Mouse (Mus musculus) heart, embryonic 15.5 days (tissue): ENCODE data around the gene Iqcd. TPM values are rescaled to one million over a fixed set of nuclear protein-coding genes. Genes with fewer than 3 reads are reported as not detected.

Source experiments
- ATAC-seq: fragments of 200-750 bp; cut with Nextera tagmentation; replicated peaks from 2 replicates; pipeline ENCODE4 v1.8.0; 2017; ENCODE audit warnings: low read depth, moderate TSS enrichment; ENCODE audit not compliant: insufficient number of reproducible peaks, insufficient read depth, low FRiP score
- H3K27ac ChIP-seq: fragments of 300-500 bp; sonication (generic); 2 replicates; pipeline ENCODE4 v1.5.1; 2015; ENCODE audit warnings: mild to moderate bottlenecking, inconsistent platforms
- H3K27me3 ChIP-seq: fragments of 300-500 bp; sonication (generic); 2 replicates; pipeline ENCODE4 v1.6.1; 2015; ENCODE audit warnings: inconsistent platforms
- H3K36me3 ChIP-seq: fragments of 300-500 bp; sonication (generic); 2 replicates; pipeline ENCODE4 v1.6.1; 2015; ENCODE audit warnings: mild to moderate bottlenecking, inconsistent platforms
- H3K4me1 ChIP-seq: fragments of 300-500 bp; sonication (generic); replicated peaks from 2 replicates; pipeline ENCODE4 v1.6.1; 2015; ENCODE audit warnings: inconsistent platforms
- H3K4me2 ChIP-seq: fragments of 300-500 bp; sonication (generic); 2 replicates; pipeline ENCODE4 v1.6.1; 2015; ENCODE audit warnings: inconsistent platforms, mild to moderate bottlenecking, moderate library complexity
- H3K4me3 ChIP-seq: fragments of 300-500 bp; sonication (generic); 2 replicates; pipeline ENCODE4 v1.5.1; 2015; ENCODE audit warnings: mild to moderate bottlenecking, inconsistent platforms
- H3K9ac ChIP-seq: fragments of 300-500 bp; sonication (generic); 2 replicates; pipeline ENCODE4 v1.6.1; 2015; ENCODE audit warnings: mild to moderate bottlenecking, inconsistent platforms
- H3K9me3 ChIP-seq: fragments of 300-500 bp; sonication (generic); replicated peaks from 2 replicates; pipeline ENCODE4 v1.6.1; 2016; ENCODE audit warnings: inconsistent platforms
- WGBS: fragments of 180-500 bp; shearing (Covaris S2); methylation state at CpG from one replicate; pipeline ENCODE4 v1.1.7; 2015; ENCODE audit warnings: mixed read lengths; 5-methylcytosine and 5-hydroxymethylcytosine counted together
- polyA plus RNA-seq: library from polyadenylated mRNA; unstranded; fragments of >200 nt; fragmentation: Nextera tagmentation; extraction: Ambion mirVana; gene quantifications from 2 replicates; pipeline ENCODE4 v1.2.1, GENCODE M21; 2015

Iqcd gene
- polyA plus RNA-seq, 1 experiment from 2014 or later = 0.19 TPM

- ATAC-seq = no peak
- H3K4me2 ChIP-seq = no peak overlapping the region
- H3K9ac ChIP-seq = no peak overlapping the region
- no peaks in the 10 kb centered on the region for H3K36me3 ChIP-seq
- no peak overlapping the region for H3K4me3 ChIP-seq
- no peak overlapping the region for H3K27ac ChIP-seq
- H3K4me1 ChIP-seq = peaks cover 17% of the 10 kb centered on the region
- 35% methylated on average over 5 of the region's 5 CpGs for whole genome bisulfite sequencing
- no peaks in the 10 kb centered on the region for H3K9me3 ChIP-seq
- peaks cover 66% of the 10 kb centered on the region for H3K27me3 ChIP-seq
Measured at GRCm38 (mm10) chr5:120651230-120651629, 62.4 kb downstream of the Iqcd start.

GRCm38 (mm10) chr5:120652915-120653701 lies 64.3 kb downstream of the Iqcd start:
- WGBS = 78% methylated on average over 27 of the region's 28 CpGs
- peaks cover 53% of the 10 kb centered on the region for H3K27me3 ChIP-seq

GRCm38 (mm10) chr5:120653873-120654272 lies 65.1 kb downstream of the Iqcd start:
- no peak overlapping the region for H3K9ac ChIP-seq
- WGBS = 92% methylated on average over 2 of the region's 2 CpGs

More at GRCm38 (mm10) chr5:120652915-120653701, 64.3 kb downstream of the Iqcd start:
- Histone ChIP-seq H3K27ac (no peak overlapping the region), H3K9ac (no peak overlapping the region), H3K9me3 (no peaks in the 10 kb centered on the region), H3K36me3 (no peaks in the 10 kb centered on the region), H3K4me3 (no peak overlapping the region), H3K4me1 (peaks cover 15% of the 10 kb centered on the region), H3K4me2 (no peak overlapping the region)
- no peak for ATAC-seq

GRCm38 (mm10) chr5:120656281-120656751 lies 67.5 kb downstream of the Iqcd start:
- H3K4me3 ChIP-seq = no peak overlapping the region
- H3K9me3 ChIP-seq = no peaks in the 10 kb centered on the region
- peaks cover 29% of the 10 kb centered on the region for H3K27me3 ChIP-seq
- no peak overlapping the region for H3K27ac ChIP-seq
- 77% methylated on average over 12 of the region's 12 CpGs for WGBS
- no peaks in the 10 kb centered on the region for H3K36me3 ChIP-seq
- H3K4me1 ChIP-seq = no peaks in the 10 kb centered on the region
- H3K9ac ChIP-seq = no peak overlapping the region
- H3K4me2 ChIP-seq = no peak overlapping the region
- no peak for ATAC-seq

More at GRCm38 (mm10) chr5:120653873-120654272, 65.1 kb downstream of the Iqcd start:
- H3K4me2 ChIP-seq = no peak overlapping the region
- no peak for ATAC-seq
- H3K4me1 ChIP-seq = peaks cover 7% of the 10 kb centered on the region
- H3K9me3 ChIP-seq = no peaks in the 10 kb centered on the region
- no peak overlapping the region for H3K27ac ChIP-seq
- H3K27me3 ChIP-seq = peaks cover 46% of the 10 kb centered on the region
- no peaks in the 10 kb centered on the region for H3K36me3 ChIP-seq
- no peak overlapping the region for H3K4me3 ChIP-seq

Other genes with a start within 250 kb of the Iqcd start
- gene Lhx5, start 157.3 kb upstream of the Iqcd start, polyA plus RNA-seq = not detected in 2 replicates
- 14.3 and 15.8 TPM in 2 replicates for gene Sdsl, start 116.2 kb upstream of the Iqcd start, polyA plus RNA-seq
- 0.33 TPM in 1 of 2 replicates, not detected in the other for gene Sds, start 112.5 kb upstream of the Iqcd start, polyA plus RNA-seq
- 40.8 and 49.6 TPM in 2 replicates for gene Plbd2, start 85.4 kb upstream of the Iqcd start, polyA plus RNA-seq
- 2.7 and 5.0 TPM in 2 replicates for gene Slc8b1, start 77.8 kb upstream of the Iqcd start, polyA plus RNA-seq
- gene Tpcn1, start 343 bp upstream of the Iqcd start, polyA plus RNA-seq = 12.4 and 16.8 TPM in 2 replicates
- 11.0 and 12.7 TPM in 2 replicates for gene Rita1, start 23.6 kb downstream of the Iqcd start, polyA plus RNA-seq
- 23.4 and 32.9 TPM in 2 replicates for gene Ddx54, start 23.7 kb downstream of the Iqcd start, polyA plus RNA-seq
- gene Cfap73, start 45.2 kb downstream of the Iqcd start, polyA plus RNA-seq = 0.15 TPM in 1 of 2 replicates, not detected in the other
- gene Rasal1, start 59.8 kb downstream of the Iqcd start, polyA plus RNA-seq = 0.25 and 0.55 TPM in 2 replicates
- 1.9 and 12.3 TPM in 2 replicates for gene Dtx1, start 122.9 kb downstream of the Iqcd start, polyA plus RNA-seq
- gene Oas2, start 160.8 kb downstream of the Iqcd start, polyA plus RNA-seq = 0.30 and 0.68 TPM in 2 replicates
- 0.34 and 0.76 TPM in 2 replicates for gene Oas3, start 188.6 kb downstream of the Iqcd start, polyA plus RNA-seq
- 0.09 TPM in 1 of 2 replicates, not detected in the other for gene Oas1e, start 206.5 kb downstream of the Iqcd start, polyA plus RNA-seq
- gene Oas1c, start 223.5 kb downstream of the Iqcd start, polyA plus RNA-seq = 0.73 and 0.84 TPM in 2 replicates